Mouse (Mus musculus) A20 (cell line): Measurements from ENCODE around the gene Prkcsh.

Experiments
- DNase-seq: peaks from one replicate; pipeline ENCODE4 v3.0.0-alpha.2; 2011; ENCODE audit warnings: low read depth, low spot score

Gene Prkcsh

GRCm38 (mm10) chr9:22002194-22003162, at the start of gene Prkcsh, which contains the start of gene Ccdc151:
Prkcsh (plus strand) TSS chr9:22002806.
Ccdc151 (minus strand) TSS chr9:22002634.
- DNase-seq, result peak; percentile 96

GRCm38 (mm10) chr9:21953600-21953999, 49.0 kb upstream of the Prkcsh start:
- DNase-seq, result no peak

- no peak for DNase-seq
Measured at GRCm38 (mm10) chr9:21954635-21955034, 48.0 kb upstream of the Prkcsh start.

GRCm38 (mm10) chr9:21955225-21955569, 47.4 kb upstream of the Prkcsh start:
- no peak for DNase-seq

GRCm38 (mm10) chr9:21955570-21956281, 46.9 kb upstream of the Prkcsh start, which contains the start of gene Swsap1:
Swsap1 (plus strand) TSS chr9:21955755.
- DNase-seq, result peak; percentile 95

GRCm38 (mm10) chr9:21958372-21958771, 44.2 kb upstream of the Prkcsh start:
- no peak for DNase-seq

GRCm38 (mm10) chr9:21959244-21959643, 43.4 kb upstream of the Prkcsh start:
- no peak for DNase-seq

- no peak for DNase-seq
Measured at GRCm38 (mm10) chr9:21960135-21960534, 42.5 kb upstream of the Prkcsh start.

GRCm38 (mm10) chr9:21960558-21961208, 41.9 kb upstream of the Prkcsh start:
- no peak for DNase-seq

- DNase-seq, result peak; percentile 57
Measured at GRCm38 (mm10) chr9:21961366-21961980, 41.1 kb upstream of the Prkcsh start.

GRCm38 (mm10) chr9:21962010-21962409, 40.6 kb upstream of the Prkcsh start:
- no peak for DNase-seq

- peak; percentile 73 for DNase-seq
Measured at GRCm38 (mm10) chr9:21962416-21963059, 40.1 kb upstream of the Prkcsh start.

- no peak for DNase-seq
Measured at GRCm38 (mm10) chr9:21963417-21963816, 39.2 kb upstream of the Prkcsh start, which contains the start of gene Epor. Epor (minus strand) TSS chr9:21963506.

- DNase-seq, result peak; percentile 57
Measured at GRCm38 (mm10) chr9:21968883-21969282, 33.7 kb upstream of the Prkcsh start.

- no peak for DNase-seq
Measured at GRCm38 (mm10) chr9:21969304-21969703, 33.3 kb upstream of the Prkcsh start.

GRCm38 (mm10) chr9:21976626-21977175, 25.9 kb upstream of the Prkcsh start:
- DNase-seq, result no peak

GRCm38 (mm10) chr9:21977331-21977730, 25.3 kb upstream of the Prkcsh start:
- DNase-seq, result no peak

GRCm38 (mm10) chr9:21977972-21978371, 24.6 kb upstream of the Prkcsh start:
- DNase-seq, result peak; percentile 52

GRCm38 (mm10) chr9:21978398-21979128, 24.0 kb upstream of the Prkcsh start:
- DNase-seq, result no peak

GRCm38 (mm10) chr9:21983911-21984310, 18.7 kb upstream of the Prkcsh start:
- no peak for DNase-seq
